In genomic region chr11:113726994-113727888, GRCm38 (mm10) we compare ENCODE assay signal across 13 mouse cellular contexts. TPM values are rescaled to one million over a fixed set of nuclear protein-coding genes. Genes with fewer than 3 reads are reported as not detected.
DNase-seq lines count a peak whose midpoint lies in the region; ATAC-seq and TF ChIP-seq lines count a peak whose summit lies in the region.
"Had no signal": no experiment of that assay in that cellular context is flagged by ENCODE, and none has a peak within 500 bp of the region (broad histone marks: within the 10 kb centered on the region; RNA-seq: fewer than 3 reads in every experiment).

No protein-coding gene starts in this region.

- no peaks in the 10 kb centered on the region for H3K27me3 ChIP-seq in hindbrain, embryonic 13.5 days
- H3K27me3 ChIP-seq in hindbrain, postnatal 0 days (ENCODE audit: insufficient read depth, low read length): no peaks in the 10 kb centered on the region
- no peaks in the 10 kb centered on the region for H3K27me3 ChIP-seq in lung, postnatal 0 days (replicated peaks; ENCODE audit: insufficient read depth, low read length)
- no peaks in the 10 kb centered on the region for H3K27me3 ChIP-seq in intestine, postnatal 0 days (replicated peaks; ENCODE audit: control insufficient read depth, insufficient read depth, low read length)
- no peaks in the 10 kb centered on the region for H3K27me3 ChIP-seq in stomach, postnatal 0 days (ENCODE audit: control insufficient read depth, insufficient read depth, low read length)
- H3K27me3 ChIP-seq: midbrain, embryonic 15.5 days had no signal

- H3K9ac ChIP-seq in hindbrain, embryonic 13.5 days: no peak overlapping the region
- no peak overlapping the region for H3K9ac ChIP-seq in hindbrain, postnatal 0 days (replicated peaks; ENCODE audit: low read length)
- H3K9ac ChIP-seq in lung, postnatal 0 days (replicated peaks; ENCODE audit: low read depth): no peak overlapping the region
- no peak overlapping the region for H3K9ac ChIP-seq in intestine, postnatal 0 days (ENCODE audit: low read depth, low read length)
- H3K9ac ChIP-seq in stomach, postnatal 0 days (ENCODE audit: low read length): no peak overlapping the region
- H3K9ac ChIP-seq: midbrain, embryonic 15.5 days had no signal

- H3K4me1 ChIP-seq in hindbrain, embryonic 13.5 days (replicated peaks): peaks cover 58% of the 10 kb centered on the region
- H3K4me1 ChIP-seq in hindbrain, postnatal 0 days (ENCODE audit: insufficient read depth, low read length): peaks cover 6% of the 10 kb centered on the region
- peaks cover 19% of the 10 kb centered on the region; the same call in 1 of the 2 replicates for H3K4me1 ChIP-seq in lung, postnatal 0 days (ENCODE audit: insufficient read depth, low read depth, low read length)
- H3K4me1 ChIP-seq in intestine, postnatal 0 days (replicated peaks; ENCODE audit: control insufficient read depth, insufficient read depth, low read length): peaks cover 3% of the 10 kb centered on the region; the same call in 1 of the 2 replicates
- peaks cover 9% of the 10 kb centered on the region; the same call in 1 of the 2 replicates for H3K4me1 ChIP-seq in stomach, postnatal 0 days (replicated peaks; ENCODE audit: control insufficient read depth, insufficient read depth)
- H3K4me1 ChIP-seq: midbrain, embryonic 15.5 days had no signal

- H3K36me3 ChIP-seq in hindbrain, embryonic 13.5 days: peaks cover 46% of the 10 kb centered on the region
- H3K36me3 ChIP-seq in hindbrain, postnatal 0 days (ENCODE audit: insufficient read depth, low read length): peaks cover 18% of the 10 kb centered on the region; the same call in 1 of the 2 replicates
- peaks cover 36% of the 10 kb centered on the region for H3K36me3 ChIP-seq in lung, postnatal 0 days (ENCODE audit: insufficient read depth, low read length)
- peaks cover 55% of the 10 kb centered on the region for H3K36me3 ChIP-seq in intestine, postnatal 0 days (ENCODE audit: control insufficient read depth, insufficient read depth)
- peaks cover 20% of the 10 kb centered on the region; the same call in 1 of the 2 replicates for H3K36me3 ChIP-seq in stomach, postnatal 0 days (ENCODE audit: control insufficient read depth, insufficient read depth, low read length)

- no peak overlapping the region for H3K4me2 ChIP-seq in hindbrain, embryonic 13.5 days
- H3K4me2 ChIP-seq in hindbrain, postnatal 0 days (ENCODE audit: low read depth, low read length): no peak overlapping the region
- no peak overlapping the region for H3K4me2 ChIP-seq in lung, postnatal 0 days (replicated peaks; ENCODE audit: low read depth, low read length)
- no peak overlapping the region for H3K4me2 ChIP-seq in intestine, postnatal 0 days (replicated peaks; ENCODE audit: low read depth)
- no peak overlapping the region for H3K4me2 ChIP-seq in stomach, postnatal 0 days (replicated peaks; ENCODE audit: low read depth)
- H3K4me2 ChIP-seq: midbrain, embryonic 15.5 days had no signal

- H3K27ac ChIP-seq in hindbrain, embryonic 13.5 days: peak overlapping the region; percentile 45; the same call in 1 of the 2 replicates
- H3K27ac ChIP-seq in hindbrain, postnatal 0 days: no peak overlapping the region
- peak overlapping the region; percentile 43; the same call in 1 of the 2 replicates for H3K27ac ChIP-seq in lung, postnatal 0 days (ENCODE audit: low read length)
- H3K27ac ChIP-seq in intestine, postnatal 0 days (ENCODE audit: low read depth, low read length): peak overlapping the region; percentile 46
- H3K27ac ChIP-seq in stomach, postnatal 0 days (replicated peaks): peak overlapping the region; percentile 19
- H3K27ac ChIP-seq: midbrain, embryonic 15.5 days had no signal

- WGBS in hindbrain, embryonic 13.5 days: 86% methylated on average over 14 of the region's 14 CpGs
- 67% methylated on average over 14 of the region's 14 CpGs for WGBS in hindbrain, postnatal 0 days
- 77% methylated on average over 14 of the region's 14 CpGs for WGBS in lung, postnatal 0 days
- WGBS in intestine, postnatal 0 days: 81% methylated on average over 14 of the region's 14 CpGs
- 59% methylated on average over 14 of the region's 14 CpGs for WGBS in stomach, postnatal 0 days

- no peaks in the 10 kb centered on the region for H3K9me3 ChIP-seq in hindbrain, embryonic 13.5 days
- H3K9me3 ChIP-seq in hindbrain, postnatal 0 days (ENCODE audit: low read length): no peaks in the 10 kb centered on the region
- no peaks in the 10 kb centered on the region for H3K9me3 ChIP-seq in lung, postnatal 0 days (ENCODE audit: low read length)
- H3K9me3 ChIP-seq in intestine, postnatal 0 days (ENCODE audit: control insufficient read depth): no peaks in the 10 kb centered on the region
- no peaks in the 10 kb centered on the region for H3K9me3 ChIP-seq in stomach, postnatal 0 days (ENCODE audit: control insufficient read depth, low read length)
- H3K9me3 ChIP-seq: midbrain, embryonic 15.5 days had no signal

- no peak for DNase-seq in hindbrain, postnatal 0 days (ENCODE audit: low spot score)
- no peak for DNase-seq in lung, postnatal 0 days (ENCODE audit: low spot score)
- no peak for DNase-seq in lung, postnatal 10 days
- no peak for DNase-seq in stomach, postnatal 0 days (ENCODE audit: low spot score)
- DNase-seq in right cerebral cortex, postnatal 25 days: no peak
- no peak for DNase-seq in layer of hippocampus, postnatal 10 days (ENCODE audit: low spot score in 2 of 2)
- DNase-seq: lung, adult 18-20 months; thymus, postnatal 14 days had no signal

- no peak for ATAC-seq in hindbrain, embryonic 13.5 days (ENCODE audit: low FRiP score)
- no peak for ATAC-seq in hindbrain, postnatal 0 days
- ATAC-seq in lung, postnatal 0 days: no peak
- ATAC-seq in intestine, postnatal 0 days: no peak
- ATAC-seq in stomach, postnatal 0 days (ENCODE audit: low FRiP score, low TSS enrichment): no peak
- ATAC-seq: midbrain, embryonic 15.5 days had no signal

- no peak for TF ChIP-seq CTCF in hindbrain, postnatal 0 days (IDR thresholded peaks at IDR 0.05; ENCODE audit: low read depth)
- TF ChIP-seq CTCF in lung, postnatal 0 days (IDR thresholded peaks at IDR 0.05): no peak
- no peak for TF ChIP-seq CTCF in intestine, postnatal 0 days (IDR thresholded peaks at IDR 0.05; ENCODE audit: low read depth)
- no peak for TF ChIP-seq CTCF in stomach, postnatal 0 days (IDR thresholded peaks at IDR 0.05; ENCODE audit: low read depth)

- TF ChIP-seq EP300 in lung, postnatal 0 days (IDR thresholded peaks at IDR 0.05): no peak
- no peak for TF ChIP-seq EP300 in stomach, postnatal 0 days (optimal IDR thresholded peaks at IDR 0.05)

- no peak overlapping the region for H3K4me3 ChIP-seq in hindbrain, embryonic 13.5 days
- no peak overlapping the region for H3K4me3 ChIP-seq in hindbrain, postnatal 0 days (ENCODE audit: low read length)
- no peak overlapping the region for H3K4me3 ChIP-seq in lung, postnatal 0 days (ENCODE audit: low read depth, low read length)
- H3K4me3 ChIP-seq in intestine, postnatal 0 days (ENCODE audit: low read depth, low read length): no peak overlapping the region
- no peak overlapping the region for H3K4me3 ChIP-seq in stomach, postnatal 0 days (ENCODE audit: low read depth, low read length)
- H3K4me3 ChIP-seq: midbrain, embryonic 15.5 days had no signal

RNA-seq across cellular contexts. Expression of gene Cpsf4l, which starts 17.4 kb away (rescaled TPM):
- 0.48 and 0.52 TPM in 2 replicates for polyA plus RNA-seq in hindbrain, embryonic 13.5 days (2015; fragmentation: Nextera tagmentation; extraction: Ambion mirVana)
- total RNA-seq in hindbrain, postnatal 0 days (2014; rRNA removed): not detected in 2 replicates
- 0.19 and 0.25 TPM in 2 replicates for polyA plus RNA-seq in hindbrain, postnatal 0 days (2015; fragmentation: Nextera tagmentation; extraction: Ambion mirVana)
- polyA plus RNA-seq in lung, postnatal 0 days (2015; fragmentation: Nextera tagmentation; extraction: Ambion mirVana): 0.17 and 0.25 TPM in 2 replicates
- not detected in 2 replicates for polyA plus RNA-seq in intestine, postnatal 0 days (2015; fragmentation: Nextera tagmentation; extraction: Ambion mirVana)
- 0.16 and 0.19 TPM in 2 replicates for polyA plus RNA-seq in stomach, postnatal 0 days (2015; fragmentation: Nextera tagmentation; extraction: Ambion mirVana)
- not detected for total RNA-seq in layer of hippocampus, postnatal 10 days (2021)
- total RNA-seq: gastrocnemius, adult 18-20 months; hematopoietic stem cell, adult 5-6 weeks had no signal

RNA-seq across cellular contexts. Expression of gene Cdc42ep4, which starts 24.4 kb away (rescaled TPM):
- polyA plus RNA-seq in hindbrain, embryonic 13.5 days (2015; fragmentation: Nextera tagmentation; extraction: Ambion mirVana): 73.0 and 73.7 TPM in 2 replicates
- 104 and 116 TPM in 2 replicates for total RNA-seq in hindbrain, postnatal 0 days (2014; rRNA removed)
- polyA plus RNA-seq in hindbrain, postnatal 0 days (2015; fragmentation: Nextera tagmentation; extraction: Ambion mirVana): 55.7 and 56.4 TPM in 2 replicates
- polyA plus RNA-seq in lung, postnatal 0 days (2015; fragmentation: Nextera tagmentation; extraction: Ambion mirVana): 92.8 and 116 TPM in 2 replicates
- polyA plus RNA-seq in intestine, postnatal 0 days (2015; fragmentation: Nextera tagmentation; extraction: Ambion mirVana): 30.2 and 33.0 TPM in 2 replicates
- 28.9 and 30.6 TPM in 2 replicates for polyA plus RNA-seq in stomach, postnatal 0 days (2015; fragmentation: Nextera tagmentation; extraction: Ambion mirVana)
- total RNA-seq in layer of hippocampus, postnatal 10 days (2021): 10 to 100 TPM; 43.2 to 47.6 TPM

RNA-seq across cellular contexts. Expression of gene D11Wsu47e, which starts 43.0 kb away (rescaled TPM):
- 21.9 and 22.4 TPM in 2 replicates for polyA plus RNA-seq in hindbrain, embryonic 13.5 days (2015; fragmentation: Nextera tagmentation; extraction: Ambion mirVana)
- total RNA-seq in hindbrain, postnatal 0 days (2014; rRNA removed): 17.7 and 32.4 TPM in 2 replicates
- 19.7 and 22.5 TPM in 2 replicates for polyA plus RNA-seq in hindbrain, postnatal 0 days (2015; fragmentation: Nextera tagmentation; extraction: Ambion mirVana)
- polyA plus RNA-seq in lung, postnatal 0 days (2015; fragmentation: Nextera tagmentation; extraction: Ambion mirVana): 10.3 and 11.9 TPM in 2 replicates
- polyA plus RNA-seq in intestine, postnatal 0 days (2015; fragmentation: Nextera tagmentation; extraction: Ambion mirVana): 9.0 and 9.6 TPM in 2 replicates
- polyA plus RNA-seq in stomach, postnatal 0 days (2015; fragmentation: Nextera tagmentation; extraction: Ambion mirVana): 8.7 and 9.7 TPM in 2 replicates
- 10 to 100 TPM; 13.3 to 15.4 TPM for total RNA-seq in layer of hippocampus, postnatal 10 days (2021)

RNA-seq across cellular contexts. Expression of gene Fam104a, which starts 43.3 kb away (rescaled TPM):
- 45.0 and 46.9 TPM in 2 replicates for polyA plus RNA-seq in hindbrain, embryonic 13.5 days (2015; fragmentation: Nextera tagmentation; extraction: Ambion mirVana)
- 29.5 and 36.8 TPM in 2 replicates for total RNA-seq in hindbrain, postnatal 0 days (2014; rRNA removed)
- polyA plus RNA-seq in hindbrain, postnatal 0 days (2015; fragmentation: Nextera tagmentation; extraction: Ambion mirVana): 50.6 and 51.5 TPM in 2 replicates
- polyA plus RNA-seq in lung, postnatal 0 days (2015; fragmentation: Nextera tagmentation; extraction: Ambion mirVana): 41.3 and 44.1 TPM in 2 replicates
- 40.0 and 41.9 TPM in 2 replicates for polyA plus RNA-seq in intestine, postnatal 0 days (2015; fragmentation: Nextera tagmentation; extraction: Ambion mirVana)
- 34.2 and 34.3 TPM in 2 replicates for polyA plus RNA-seq in stomach, postnatal 0 days (2015; fragmentation: Nextera tagmentation; extraction: Ambion mirVana)
- 10 to 100 TPM; 22.6 to 24.9 TPM for total RNA-seq in layer of hippocampus, postnatal 10 days (2021)
